Mouse (Mus musculus): ENCODE measurements around the gene Rcc1l. TPM values are rescaled to one million over a fixed set of nuclear protein-coding genes. Genes with fewer than 3 reads are reported as not detected.

Rcc1l gene
- polyA plus RNA-seq, 1 experiment from 2014 or later, result 21.0 TPM

DNA sequence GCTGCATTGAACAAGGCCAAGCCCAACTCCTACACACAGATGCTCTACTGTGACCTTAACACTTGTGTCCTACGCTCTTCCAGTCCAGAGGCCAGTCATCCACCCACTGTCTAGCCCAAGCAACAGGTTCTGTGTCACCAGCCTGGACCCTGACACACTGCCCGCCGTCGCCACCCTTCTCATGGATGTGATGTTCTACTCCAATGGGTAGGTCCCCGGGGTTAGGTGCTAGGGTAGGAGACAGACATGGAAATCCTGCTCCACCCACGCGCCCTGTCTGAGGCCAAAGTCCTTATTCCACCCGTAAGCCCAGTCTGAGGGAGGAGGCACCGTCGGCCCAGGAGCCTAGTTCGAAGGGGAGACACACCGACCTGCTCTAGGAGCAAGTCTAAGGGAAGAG is 40.6 kb downstream of the Rcc1l start:
- ATAC-seq (replicated peaks; ENCODE audit: insufficient number of reproducible peaks, low FRiP score, low TSS enrichment), result no peak
- Histone ChIP-seq H3K4me3 (ENCODE audit: low read depth, low read length) (no peak overlapping the region), H3K4me1 (ENCODE audit: control insufficient read depth, insufficient read depth, low read length) (no peaks in the 10 kb centered on the region), H3K27me3 (ENCODE audit: control insufficient read depth, insufficient read depth, low read length) (no peaks in the 10 kb centered on the region), H3K9ac (ENCODE audit: low read depth, low read length) (no peak overlapping the region), H3K9me3 (replicated peaks; ENCODE audit: control insufficient read depth, low read length) (no peaks in the 10 kb centered on the region), H3K36me3 (ENCODE audit: control insufficient read depth, insufficient read depth, low read length) (no peaks in the 10 kb centered on the region), H3K4me2 (no peak overlapping the region), H3K27ac (ENCODE audit: low read depth, low read length) (no peak overlapping the region)
- WGBS (ENCODE audit: insufficient replicate concordance), result 82% methylated on average over 12 of the region's 12 CpGs

DNA sequence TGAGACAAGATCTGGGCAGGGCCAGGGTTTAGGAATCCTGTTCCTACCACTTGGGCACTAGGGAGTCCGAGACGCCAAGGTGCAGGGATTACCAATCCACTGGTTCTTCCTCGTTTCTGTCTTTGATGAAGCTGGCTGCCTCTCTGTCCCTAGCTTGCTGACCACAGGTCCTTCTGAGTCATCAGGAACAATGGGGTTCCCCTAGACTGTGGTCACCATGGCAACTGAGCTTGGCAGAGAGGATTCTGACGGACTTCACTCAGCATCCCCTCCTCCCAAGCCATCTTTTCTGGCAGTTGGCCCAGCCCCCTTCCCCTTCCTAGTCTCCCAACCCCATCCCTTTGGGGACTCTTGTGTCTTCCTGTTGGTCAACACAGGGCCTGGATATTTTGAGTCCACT is 45.0 kb downstream of the Rcc1l start:
- Histone ChIP-seq H3K9me3 (replicated peaks; ENCODE audit: control insufficient read depth, low read length) (no peaks in the 10 kb centered on the region), H3K4me3 (ENCODE audit: low read depth, low read length) (no peak overlapping the region), H3K36me3 (ENCODE audit: control insufficient read depth, insufficient read depth, low read length) (no peaks in the 10 kb centered on the region; the same call in 1 of the 2 replicates), H3K4me1 (ENCODE audit: control insufficient read depth, insufficient read depth, low read length) (no peaks in the 10 kb centered on the region), H3K27me3 (ENCODE audit: control insufficient read depth, insufficient read depth, low read length) (no peaks in the 10 kb centered on the region), H3K9ac (ENCODE audit: low read depth, low read length) (no peak overlapping the region), H3K27ac (ENCODE audit: low read depth, low read length) (no peak overlapping the region), H3K4me2 (no peak overlapping the region)
- ATAC-seq (replicated peaks; ENCODE audit: insufficient number of reproducible peaks, low FRiP score, low TSS enrichment), result no peak
- WGBS (ENCODE audit: insufficient replicate concordance), result 53% methylated on average over 4 of the region's 4 CpGs

- no peak overlapping the region for H3K27ac ChIP-seq (ENCODE audit: low read depth, low read length)
- no peaks in the 10 kb centered on the region for H3K9me3 ChIP-seq (replicated peaks; ENCODE audit: control insufficient read depth, low read length)
- no peak overlapping the region for H3K4me3 ChIP-seq (ENCODE audit: low read depth, low read length)
- H3K36me3 ChIP-seq (ENCODE audit: control insufficient read depth, insufficient read depth, low read length), result no peaks in the 10 kb centered on the region; the same call in 1 of the 2 replicates
- peaks cover 5% of the 10 kb centered on the region for H3K4me1 ChIP-seq (ENCODE audit: control insufficient read depth, insufficient read depth, low read length)
- H3K4me2 ChIP-seq, result no peak overlapping the region
- WGBS (ENCODE audit: insufficient replicate concordance), result 78% methylated on average over 2 of the region's 2 CpGs
- no peak for ATAC-seq (replicated peaks; ENCODE audit: insufficient number of reproducible peaks, low FRiP score, low TSS enrichment)
- H3K27me3 ChIP-seq (ENCODE audit: control insufficient read depth, insufficient read depth, low read length), result no peaks in the 10 kb centered on the region
- no peak overlapping the region for H3K9ac ChIP-seq (ENCODE audit: low read depth, low read length)
These were observed 50.3 kb downstream of the Rcc1l start for GRCm38 (mm10) chr5:134126232-134126631.

GRCm38 (mm10) chr5:134123846-134124245 is 52.7 kb downstream of the Rcc1l start:
- ATAC-seq (replicated peaks; ENCODE audit: insufficient number of reproducible peaks, low FRiP score, low TSS enrichment), result no peak; the same call in 1 of the 2 replicates
- Histone ChIP-seq H3K27ac (ENCODE audit: low read depth, low read length) (peak overlapping the region; percentile 31; the same call in 1 of the 2 replicates), H3K27me3 (ENCODE audit: control insufficient read depth, insufficient read depth, low read length) (no peaks in the 10 kb centered on the region), H3K36me3 (ENCODE audit: control insufficient read depth, insufficient read depth, low read length) (no peaks in the 10 kb centered on the region; the same call in 1 of the 2 replicates), H3K4me3 (ENCODE audit: low read depth, low read length) (no peak overlapping the region), H3K4me2 (no peak overlapping the region), H3K9ac (ENCODE audit: low read depth, low read length) (no peak overlapping the region; the same call in 1 of the 2 replicates), H3K9me3 (replicated peaks; ENCODE audit: control insufficient read depth, low read length) (no peaks in the 10 kb centered on the region), H3K4me1 (ENCODE audit: control insufficient read depth, insufficient read depth, low read length) (peaks cover 16% of the 10 kb centered on the region)
- 47% methylated on average over 6 of the region's 6 CpGs for WGBS (ENCODE audit: insufficient replicate concordance)

DNA sequence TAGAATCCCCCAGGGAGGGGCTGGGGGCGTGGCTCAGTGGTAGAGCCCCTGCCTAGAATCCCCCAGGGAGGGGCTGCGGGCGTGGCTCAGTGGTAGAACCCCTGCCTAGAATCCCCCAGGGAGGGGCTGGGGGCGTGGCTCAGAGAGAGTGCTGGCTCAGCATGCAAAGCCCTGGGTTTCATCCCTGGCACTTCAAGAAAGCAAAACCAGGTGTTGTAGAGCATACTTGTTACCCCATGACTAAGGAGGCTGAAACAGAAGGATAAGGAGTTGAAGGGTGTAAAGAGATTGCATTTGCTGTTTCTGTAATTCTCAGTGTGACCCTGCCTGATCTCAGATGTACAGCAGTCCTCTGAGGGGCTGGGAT is 54.7 kb downstream of the Rcc1l start:
- Histone ChIP-seq H3K27me3 (ENCODE audit: control insufficient read depth, insufficient read depth, low read length) (no peaks in the 10 kb centered on the region), H3K9ac (ENCODE audit: low read depth, low read length) (no peak overlapping the region), H3K27ac (ENCODE audit: low read depth, low read length) (peak overlapping the region; percentile 72; the same call in 1 of the 2 replicates), H3K9me3 (replicated peaks; ENCODE audit: control insufficient read depth, low read length) (no peaks in the 10 kb centered on the region), H3K36me3 (ENCODE audit: control insufficient read depth, insufficient read depth, low read length) (no peaks in the 10 kb centered on the region; the same call in 1 of the 2 replicates), H3K4me1 (ENCODE audit: control insufficient read depth, insufficient read depth, low read length) (peaks cover 17% of the 10 kb centered on the region), H3K4me3 (ENCODE audit: low read depth, low read length) (no peak overlapping the region), H3K4me2 (no peak overlapping the region)
- ATAC-seq (replicated peaks; ENCODE audit: insufficient number of reproducible peaks, low FRiP score, low TSS enrichment), result no peak
- 65% methylated on average over 4 of the region's 4 CpGs for WGBS (ENCODE audit: insufficient replicate concordance)

DNA sequence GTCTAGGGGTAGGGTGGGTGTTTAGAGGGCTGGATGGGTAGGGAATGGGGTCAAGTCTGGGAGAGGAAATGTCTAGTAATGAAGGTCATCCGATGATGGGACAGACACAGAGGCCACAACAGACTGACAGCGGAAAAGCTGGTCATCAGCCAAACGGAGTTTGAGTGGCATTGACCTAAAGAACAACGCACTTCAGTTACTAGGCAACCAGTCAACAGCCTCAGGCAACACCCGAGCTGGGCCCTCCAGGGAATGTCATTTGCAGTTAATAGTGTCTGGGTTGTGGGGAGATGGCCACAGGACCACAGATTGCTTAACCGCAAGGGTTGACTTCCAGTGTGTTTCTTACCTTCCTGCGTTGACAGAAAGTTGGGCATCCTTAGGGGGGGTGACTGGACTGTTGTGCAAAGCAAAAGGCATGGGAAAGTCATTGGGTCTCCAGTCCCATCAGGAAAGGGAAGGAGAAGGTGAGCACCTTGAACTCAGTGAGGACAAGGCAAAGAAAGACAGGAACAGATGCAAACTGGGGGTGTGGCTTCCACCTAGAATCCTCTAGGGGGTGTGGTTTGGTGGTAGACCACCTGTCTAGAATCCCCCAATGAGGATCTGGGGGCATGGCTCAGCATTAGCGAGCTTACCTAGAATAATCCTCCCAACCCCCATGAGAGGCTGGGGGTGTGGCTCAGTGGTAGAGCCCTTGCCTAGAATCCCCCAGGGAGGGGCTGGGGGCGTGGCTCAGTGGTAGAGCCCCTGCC is 55.3 kb downstream of the Rcc1l start:
- H3K36me3 ChIP-seq (ENCODE audit: control insufficient read depth, insufficient read depth, low read length), result no peaks in the 10 kb centered on the region
- no peaks in the 10 kb centered on the region for H3K9me3 ChIP-seq (replicated peaks; ENCODE audit: control insufficient read depth, low read length)
- peak overlapping the region; percentile 73 for H3K27ac ChIP-seq (ENCODE audit: low read depth, low read length)
- H3K4me1 ChIP-seq (ENCODE audit: control insufficient read depth, insufficient read depth, low read length), result peaks cover 17% of the 10 kb centered on the region
- no peak overlapping the region for H3K4me3 ChIP-seq (ENCODE audit: low read depth, low read length)
- no peak overlapping the region for H3K9ac ChIP-seq (ENCODE audit: low read depth, low read length)
- no peaks in the 10 kb centered on the region for H3K27me3 ChIP-seq (ENCODE audit: control insufficient read depth, insufficient read depth, low read length)
- ATAC-seq (replicated peaks; ENCODE audit: insufficient number of reproducible peaks, low FRiP score, low TSS enrichment), result peak; percentile 29
- H3K4me2 ChIP-seq, result peak overlapping the region; percentile 9; the same call in 1 of the 2 replicates
- WGBS (ENCODE audit: insufficient replicate concordance), result 51% methylated on average over 8 of the region's 9 CpGs

DNA sequence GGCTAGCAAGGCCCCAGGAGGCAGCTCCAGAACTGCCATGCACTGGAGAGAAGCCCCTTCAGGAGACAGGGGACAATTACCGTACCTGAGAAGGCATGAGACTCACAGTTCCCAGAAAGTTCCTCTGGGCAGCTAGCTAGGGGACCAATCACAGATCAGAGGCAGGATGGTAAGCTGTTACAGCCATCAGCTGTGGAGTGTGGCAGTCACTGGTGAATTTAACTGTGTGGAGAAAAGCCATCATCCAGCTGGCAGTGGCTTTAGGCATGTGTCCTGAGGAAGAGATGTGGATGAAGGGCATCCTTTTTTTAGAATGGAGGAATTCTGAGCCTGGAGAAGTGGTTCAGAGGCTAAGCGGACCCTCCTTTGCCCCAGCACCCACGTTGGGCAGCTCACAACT is 56.4 kb downstream of the Rcc1l start:
- Histone ChIP-seq H3K36me3 (ENCODE audit: control insufficient read depth, insufficient read depth, low read length) (no peaks in the 10 kb centered on the region), H3K4me3 (ENCODE audit: low read depth, low read length) (no peak overlapping the region), H3K4me2 (no peak overlapping the region), H3K27me3 (ENCODE audit: control insufficient read depth, insufficient read depth, low read length) (no peaks in the 10 kb centered on the region), H3K27ac (ENCODE audit: low read depth, low read length) (0 out of 2 replicates have a peak overlapping the region, but pooled peaks have one; percentile 24), H3K9ac (ENCODE audit: low read depth, low read length) (no peak overlapping the region), H3K4me1 (ENCODE audit: control insufficient read depth, insufficient read depth, low read length) (peaks cover 17% of the 10 kb centered on the region), H3K9me3 (replicated peaks; ENCODE audit: control insufficient read depth, low read length) (no peaks in the 10 kb centered on the region)
- WGBS (ENCODE audit: insufficient replicate concordance), result 83% methylated on average over 3 of the region's 3 CpGs
- no peak for ATAC-seq (replicated peaks; ENCODE audit: insufficient number of reproducible peaks, low FRiP score, low TSS enrichment)

DNA sequence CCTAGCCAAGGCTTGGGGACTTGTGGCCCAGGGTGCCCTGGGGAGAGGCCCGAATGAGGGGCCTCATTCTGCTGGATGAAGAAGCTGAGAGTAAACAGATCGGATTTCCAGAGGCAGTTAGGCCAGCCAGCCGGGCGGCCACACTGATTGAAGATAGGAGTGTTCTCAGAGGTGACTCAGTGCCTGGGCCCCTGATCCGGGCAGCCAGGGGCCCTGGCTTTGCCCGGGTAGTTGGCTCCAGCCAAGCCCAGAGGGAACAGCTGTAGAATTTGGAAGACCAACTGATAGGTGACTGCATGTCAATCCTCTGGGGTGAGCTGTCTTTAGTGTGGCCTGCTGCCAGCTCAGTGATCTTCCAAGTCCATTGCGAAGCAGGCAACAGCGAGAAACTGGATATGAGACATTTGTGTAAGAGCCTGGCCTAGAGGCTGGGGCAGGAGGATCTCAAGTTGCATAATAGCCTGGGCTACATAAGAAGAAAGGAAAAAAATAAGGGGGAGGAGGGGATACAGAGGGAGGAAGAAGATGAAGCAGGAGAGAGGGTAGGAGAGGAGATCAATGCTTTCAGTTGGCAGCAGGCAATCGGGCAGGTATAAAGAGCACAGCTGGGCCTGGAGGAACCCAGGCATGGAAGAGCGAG is 57.0 kb downstream of the Rcc1l start:
- Histone ChIP-seq H3K4me3 (ENCODE audit: low read depth, low read length) (no peak overlapping the region), H3K27ac (ENCODE audit: low read depth, low read length) (peak overlapping the region; percentile 42; the same call in 1 of the 2 replicates), H3K9me3 (replicated peaks; ENCODE audit: control insufficient read depth, low read length) (no peaks in the 10 kb centered on the region), H3K4me2 (no peak overlapping the region), H3K9ac (ENCODE audit: low read depth, low read length) (no peak overlapping the region), H3K27me3 (ENCODE audit: control insufficient read depth, insufficient read depth, low read length) (no peaks in the 10 kb centered on the region), H3K36me3 (ENCODE audit: control insufficient read depth, insufficient read depth, low read length) (no peaks in the 10 kb centered on the region), H3K4me1 (ENCODE audit: control insufficient read depth, insufficient read depth, low read length) (peaks cover 17% of the 10 kb centered on the region)
- 43% methylated on average over 10 of the region's 10 CpGs for WGBS (ENCODE audit: insufficient replicate concordance)
- ATAC-seq (replicated peaks; ENCODE audit: insufficient number of reproducible peaks, low FRiP score, low TSS enrichment), result no peak
